Mouse (Mus musculus) liver, postnatal 0 days (tissue): ENCODE data around the gene Itgb8. TPM values are rescaled to one million over a fixed set of nuclear protein-coding genes. Genes with fewer than 3 reads are reported as not detected.

Source experiments
- ATAC-seq: fragments of 200-750 bp; cut with Nextera tagmentation; 2 replicates; pipeline ENCODE4 v1.8.0; 2017; ENCODE audit warnings: mild to moderate bottlenecking, moderate library complexity
- DNase-seq: peaks from one replicate; pipeline ENCODE4 v3.0.0-alpha.2; 2016
- H3K27ac ChIP-seq: fragments of 300-500 bp; sonication (generic); 2 replicates; pipeline ENCODE4 v1.5.1; 2014; ENCODE audit warnings: antibody characterized with exemption, moderate library complexity, mild to moderate bottlenecking, low read depth
- H3K27me3 ChIP-seq: fragments of 300-500 bp; sonication (generic); 2 replicates; pipeline ENCODE4 v1.6.1; 2014; ENCODE audit warnings: low read length, control low read depth, mixed read lengths; ENCODE audit not compliant: insufficient read depth
- H3K36me3 ChIP-seq: fragments of 300-500 bp; sonication (generic); replicated peaks from 2 replicates; pipeline ENCODE4 v1.6.1; 2014; ENCODE audit warnings: mild to moderate bottlenecking, control low read depth, low read length, moderate library complexity, mixed read lengths; ENCODE audit not compliant: insufficient read depth
- H3K4me1 ChIP-seq: fragments of 300-500 bp; sonication (generic); 2 replicates; pipeline ENCODE4 v1.6.1; 2014; ENCODE audit warnings: antibody characterized with exemption, mild to moderate bottlenecking, control low read depth; ENCODE audit not compliant: insufficient read depth
- H3K4me2 ChIP-seq: fragments of 300-500 bp; sonication (generic); 2 replicates; pipeline ENCODE4 v1.6.1; 2014; ENCODE audit warnings: low read depth, mild to moderate bottlenecking, low read length, moderate library complexity, mixed read lengths
- H3K4me3 ChIP-seq: fragments of 300-500 bp; sonication (generic); 2 replicates; pipeline ENCODE4 v1.5.1; 2014; ENCODE audit warnings: low read depth, low read length
- H3K9ac ChIP-seq: fragments of 300-500 bp; sonication (generic); replicated peaks from 2 replicates; pipeline ENCODE4 v1.6.1; 2014; ENCODE audit warnings: mild to moderate bottlenecking, moderate library complexity
- H3K9me3 ChIP-seq: fragments of 300-500 bp; sonication (generic); 2 replicates; pipeline ENCODE4 v1.6.1; 2016; ENCODE audit warnings: mild to moderate bottlenecking, control low read depth, low read length, mixed read lengths
- CTCF ChIP-seq: sonication (generic); IDR thresholded peaks from 2 replicates; pipeline ENCODE4 v1.5.1; 2016; ENCODE audit warnings: antibody characterized with exemption, low read depth
- EP300 ChIP-seq: IDR thresholded peaks from 2 replicates; pipeline ENCODE4 v1.6.1; 2016; ENCODE audit warnings: antibody characterized with exemption, low read depth, mild to moderate bottlenecking
- WGBS: fragments of 180-500 bp; shearing (Covaris S2); extraction: QIAGEN DNeasy Blood & Tissue Kit; methylation state at CpG from one replicate; pipeline ENCODE4 v1.1.7; 2014; ENCODE audit not compliant: insufficient replicate concordance; 5-methylcytosine and 5-hydroxymethylcytosine counted together
- polyA plus RNA-seq: library from polyadenylated mRNA; unstranded; fragments of >200 nt; fragmentation: Nextera tagmentation; extraction: Ambion mirVana; gene quantifications from 2 replicates; pipeline ENCODE4 v1.2.1, GENCODE M21; 2015

Itgb8 gene
- polyA plus RNA-seq, 1 experiment from 2014 or later: 0.19 TPM

DNA sequence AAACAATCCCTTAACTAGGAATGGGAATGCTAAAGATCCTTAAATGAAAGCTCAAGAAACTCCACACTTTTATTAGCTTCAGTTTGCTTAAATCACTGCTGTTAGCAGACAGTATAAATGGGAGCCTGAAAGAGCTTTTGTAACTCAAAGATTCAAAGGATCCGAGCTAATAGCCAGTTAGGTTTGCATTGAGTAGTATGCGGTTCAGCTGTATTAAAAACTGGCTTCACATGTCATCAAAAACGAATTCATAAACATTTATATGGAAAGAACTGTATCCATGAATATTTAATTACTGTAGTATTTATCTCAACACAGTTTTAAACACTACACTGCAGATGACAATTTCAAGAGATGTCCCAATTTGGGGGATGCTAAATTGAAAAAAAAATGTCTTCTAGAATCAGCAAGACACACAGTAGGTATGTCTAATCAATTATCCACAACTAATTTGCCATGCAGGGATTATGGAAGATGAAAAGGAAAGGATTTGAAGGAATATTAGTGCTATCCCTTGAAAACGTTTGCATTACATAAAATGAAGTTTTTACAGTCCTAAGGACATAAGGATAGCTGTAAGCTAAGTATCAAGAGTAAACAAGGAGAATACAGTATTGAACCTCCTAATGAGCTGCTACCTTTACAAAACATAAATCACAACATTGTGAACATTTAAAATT is 79.2 kb downstream of the Itgb8 start:
- whole genome bisulfite sequencing: 63% methylated on average over 4 of the region's 4 CpGs
- H3K36me3 ChIP-seq: no peaks in the 10 kb centered on the region
- no peaks in the 10 kb centered on the region for H3K4me1 ChIP-seq
- no peak overlapping the region for H3K4me3 ChIP-seq
- H3K9me3 ChIP-seq: no peaks in the 10 kb centered on the region
- no peak overlapping the region for H3K4me2 ChIP-seq
- DNase-seq (no peak), ATAC-seq (no peak)
- no peaks in the 10 kb centered on the region for H3K27me3 ChIP-seq
- H3K9ac ChIP-seq: no peak overlapping the region
- no peak overlapping the region for H3K27ac ChIP-seq
- TF ChIP-seq EP300 (no peak), CTCF (no peak)

DNA sequence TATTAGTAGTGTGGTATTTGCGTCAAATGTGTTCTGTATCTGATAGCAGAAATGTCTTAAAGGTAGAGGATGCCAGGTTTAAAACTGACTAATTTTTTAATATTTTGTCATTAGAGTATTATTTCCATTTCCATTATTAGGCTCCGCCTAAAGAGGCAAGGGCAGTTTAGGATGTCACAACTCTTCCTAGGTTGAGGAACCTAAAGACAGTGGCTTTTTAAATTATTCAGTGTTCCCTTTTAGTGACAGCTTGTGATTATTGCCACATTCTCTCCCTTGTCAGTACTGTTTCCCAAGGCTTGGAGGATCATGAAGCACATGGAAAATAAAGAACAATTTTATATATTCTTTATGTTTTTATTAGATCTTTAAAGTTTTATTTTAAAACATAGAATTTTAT is 80.9 kb downstream of the Itgb8 start:
- Histone ChIP-seq H3K9me3 (no peaks in the 10 kb centered on the region), H3K27ac (no peak overlapping the region), H3K4me3 (no peak overlapping the region), H3K9ac (no peak overlapping the region), H3K36me3 (no peaks in the 10 kb centered on the region), H3K4me1 (no peaks in the 10 kb centered on the region), H3K27me3 (no peaks in the 10 kb centered on the region), H3K4me2 (no peak overlapping the region)
- 61% methylated on average over 2 of the region's 2 CpGs for WGBS
- ATAC-seq (peak; percentile 67), DNase-seq (no peak)
- TF ChIP-seq CTCF: no peak

DNA sequence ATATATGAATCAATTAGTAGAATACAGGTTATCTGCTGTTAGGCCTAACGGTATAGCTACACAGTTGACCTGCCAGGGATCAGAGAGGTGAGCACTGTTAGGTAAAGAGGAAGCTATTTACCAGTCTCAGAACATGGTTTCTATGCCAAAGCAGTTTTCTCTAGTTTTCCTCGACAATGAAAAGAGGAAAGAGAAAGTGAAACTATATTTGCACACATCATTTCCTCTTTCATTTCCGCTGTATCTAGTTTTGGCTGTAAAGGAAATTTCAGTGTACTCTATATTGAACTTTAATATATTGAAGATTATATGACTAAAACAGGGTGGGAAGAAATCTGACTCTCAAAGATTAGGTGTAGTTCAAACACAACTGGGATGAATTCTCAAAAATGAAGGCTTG is 81.5 kb downstream of the Itgb8 start:
- TF ChIP-seq EP300 (no peak), CTCF (no peak)
- ATAC-seq: peak; percentile 41; the same call in 1 of the 2 replicates
- Histone ChIP-seq H3K36me3 (no peaks in the 10 kb centered on the region), H3K27ac (no peak overlapping the region), H3K4me1 (no peaks in the 10 kb centered on the region), H3K9me3 (no peaks in the 10 kb centered on the region), H3K9ac (no peak overlapping the region), H3K27me3 (no peaks in the 10 kb centered on the region), H3K4me2 (no peak overlapping the region), H3K4me3 (no peak overlapping the region)
- 35% methylated on average over 3 of the region's 3 CpGs for WGBS
- no peak for DNase-seq

DNA sequence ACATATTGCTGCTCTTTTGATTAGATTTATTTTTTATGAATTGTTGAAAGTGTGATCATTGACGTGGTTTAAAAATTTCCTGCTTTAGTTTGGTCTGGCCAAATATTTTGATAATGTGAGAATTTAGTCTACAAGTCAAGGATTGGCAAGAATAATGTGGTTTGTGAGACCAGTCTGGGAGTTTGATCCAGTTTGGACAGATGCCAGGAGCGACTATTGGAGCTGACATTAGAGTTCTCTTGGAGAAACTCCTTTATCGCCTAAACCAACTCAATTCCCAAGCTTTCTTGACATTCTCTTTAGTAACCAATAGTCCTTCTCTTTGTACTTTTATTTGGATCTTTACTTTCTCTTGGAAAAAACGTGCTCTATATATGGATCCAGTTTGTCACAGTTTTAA is 83.0 kb downstream of the Itgb8 start:
- no peaks in the 10 kb centered on the region for H3K36me3 ChIP-seq
- H3K4me3 ChIP-seq: no peak overlapping the region
- H3K4me1 ChIP-seq: no peaks in the 10 kb centered on the region
- DNase-seq (no peak), ATAC-seq (no peak)
- no peaks in the 10 kb centered on the region for H3K27me3 ChIP-seq
- no peak overlapping the region for H3K27ac ChIP-seq
- 63% methylated on average over 4 of the region's 4 CpGs for WGBS
- H3K4me2 ChIP-seq: no peak overlapping the region
- no peak overlapping the region for H3K9ac ChIP-seq
- TF ChIP-seq CTCF: no peak
- TF ChIP-seq EP300: no peak
- no peaks in the 10 kb centered on the region for H3K9me3 ChIP-seq

- 81% methylated on average over 2 of the region's 2 CpGs for WGBS
- no peaks in the 10 kb centered on the region for H3K27me3 ChIP-seq
- H3K9me3 ChIP-seq: no peaks in the 10 kb centered on the region
- no peak for TF ChIP-seq EP300
- no peak for TF ChIP-seq CTCF
- H3K9ac ChIP-seq: no peak overlapping the region
- no peaks in the 10 kb centered on the region for H3K4me1 ChIP-seq
- no peaks in the 10 kb centered on the region for H3K36me3 ChIP-seq
- no peak overlapping the region for H3K27ac ChIP-seq
- H3K4me3 ChIP-seq: no peak overlapping the region
- DNase-seq: no peak
- no peak for ATAC-seq
- H3K4me2 ChIP-seq: no peak overlapping the region
Measured at GRCm38 (mm10) chr12:119150956-119151355, 87.6 kb downstream of the Itgb8 start.

- no peak for ATAC-seq
- H3K4me1 ChIP-seq: no peaks in the 10 kb centered on the region
- 38% methylated on average over 3 of the region's 3 CpGs for WGBS
- H3K4me2 ChIP-seq: no peak overlapping the region
- no peak overlapping the region for H3K9ac ChIP-seq
- no peak for DNase-seq
- H3K9me3 ChIP-seq: no peaks in the 10 kb centered on the region
- no peaks in the 10 kb centered on the region for H3K27me3 ChIP-seq
- no peak for TF ChIP-seq CTCF
- no peak for TF ChIP-seq EP300
- H3K36me3 ChIP-seq: no peaks in the 10 kb centered on the region
- H3K27ac ChIP-seq: no peak overlapping the region
- no peak overlapping the region for H3K4me3 ChIP-seq
Measured at GRCm38 (mm10) chr12:119147753-119148152, 90.8 kb downstream of the Itgb8 start.
